Mouse (Mus musculus) G1E-ER4 (cell line): ENCODE data around the gene Casp12. TPM values are rescaled to one million over a fixed set of nuclear protein-coding genes. Genes with fewer than 3 reads are reported as not detected.

Experiments
- GATA1 ChIP-seq: IDR thresholded peaks from one replicate; pipeline ENCODE4 v1.8.0; 2012; ENCODE audit warnings: low read length, inconsistent platforms
- polyA plus RNA-seq: library from polyadenylated mRNA; stranded (reverse); fragments of >175 nt; gene quantifications from 2 replicates; pipeline ENCODE4 v1.2.3, GENCODE M21; 2012

Gene Casp12
- not detected in 2 replicates for polyA plus RNA-seq

- no peak for TF ChIP-seq GATA1
Measured at GRCm38 (mm10) chr9:5345291-5345898, at the start of gene Casp12. Gene Casp12, plus strand, starts transcription at chr9:5345430.

- no peak for TF ChIP-seq GATA1
Measured at GRCm38 (mm10) chr9:5296354-5297237, 48.6 kb upstream of the Casp12 start.

GRCm38 (mm10) chr9:5298329-5299131, 46.7 kb upstream of the Casp12 start, which contains the start of gene Casp1:
Gene Casp1, plus strand, starts transcription at chr9:5298517.
- no peak for TF ChIP-seq GATA1

- TF ChIP-seq GATA1 = no peak
Measured at GRCm38 (mm10) chr9:5299132-5299381, 46.2 kb upstream of the Casp12 start.

GRCm38 (mm10) chr9:5308561-5308960, 36.7 kb upstream of the Casp12 start, which contains the start of gene Casp4:
Gene Casp4, plus strand, starts transcription at chr9:5308828.
- no peak for TF ChIP-seq GATA1

- no peak for TF ChIP-seq GATA1
Measured at GRCm38 (mm10) chr9:5310112-5310511, 35.1 kb upstream of the Casp12 start.

GRCm38 (mm10) chr9:5311435-5311834, 33.8 kb upstream of the Casp12 start:
- no peak for TF ChIP-seq GATA1

- TF ChIP-seq GATA1 = no peak
Measured at GRCm38 (mm10) chr9:5328204-5328603, 17.0 kb upstream of the Casp12 start.

GRCm38 (mm10) chr9:5332441-5332840, 12.8 kb upstream of the Casp12 start:
- TF ChIP-seq GATA1 = no peak

- no peak for TF ChIP-seq GATA1
Measured at GRCm38 (mm10) chr9:5333422-5333821, 11.8 kb upstream of the Casp12 start.

GRCm38 (mm10) chr9:5343092-5343491, 2.1 kb upstream of the Casp12 start:
- TF ChIP-seq GATA1 = no peak

- no peak for TF ChIP-seq GATA1
Measured at GRCm38 (mm10) chr9:5344090-5344489, 1.1 kb upstream of the Casp12 start.

GRCm38 (mm10) chr9:5347381-5347780, 2.2 kb downstream of the Casp12 start:
- TF ChIP-seq GATA1 = no peak

GRCm38 (mm10) chr9:5353673-5354072, 8.4 kb downstream of the Casp12 start:
- no peak for TF ChIP-seq GATA1

GRCm38 (mm10) chr9:5356801-5357200, 11.6 kb downstream of the Casp12 start:
- TF ChIP-seq GATA1 = no peak

GRCm38 (mm10) chr9:5393561-5393960, 48.3 kb downstream of the Casp12 start:
- TF ChIP-seq GATA1 = no peak
